1 mouse cellular context compared by ENCODE assay signal in the genomic region with DNA sequence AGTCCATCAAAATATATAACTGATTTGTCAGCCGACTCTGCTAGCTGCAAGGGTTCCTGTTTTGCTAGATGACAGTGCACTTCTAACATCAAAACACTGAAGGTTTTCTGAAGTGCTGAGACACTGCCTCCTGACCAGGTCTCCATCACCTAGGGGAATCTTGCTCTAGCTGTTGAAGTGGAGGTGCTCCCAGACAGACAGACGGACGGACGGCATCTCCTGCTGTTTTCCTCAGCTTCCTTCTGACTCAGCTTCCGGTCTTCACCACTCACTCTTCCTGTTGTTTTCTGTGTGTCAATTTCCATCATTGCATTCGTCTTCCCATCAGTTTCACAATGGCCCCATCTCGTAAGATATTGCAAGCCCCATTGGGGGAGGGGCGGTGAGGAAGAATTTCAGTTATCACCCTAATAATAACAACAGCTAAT.
TF ChIP-seq lines count a peak whose summit lies in the region.

No protein-coding gene starts in this region.

TF ChIP-seq in MEL, 35 proteins besides CTCF, POLR2A, EP300 and RAD21:
- TF ChIP-seq SIN3A (IDR thresholded peaks at IDR 0.05; ENCODE audit: low read length) = 0 out of 2 replicates have a peak, but pooled peaks have one; percentile 19
- no peak for TF ChIP-seq NELFE (IDR thresholded peaks at IDR 0.05; ENCODE audit: low read depth, low read length)
- TF ChIP-seq TBP (IDR thresholded peaks at IDR 0.05; ENCODE audit: low read depth, low read length) = peak; percentile 45; the same call in 1 of the 2 replicates
- TF ChIP-seq ZKSCAN1 (IDR thresholded peaks at IDR 0.05; ENCODE audit: low read depth, low read length) = no peak
- TF ChIP-seq GABPA (IDR thresholded peaks at IDR 0.05; ENCODE audit: low read depth, low read length) = 0 out of 2 replicates have a peak, but pooled peaks have one; percentile 22
- TF ChIP-seq POLR2AphosphoS2 (IDR thresholded peaks at IDR 0.05; ENCODE audit: low read length) = no peak
